Mouse (Mus musculus) limb, embryonic 14.5 days (tissue): ENCODE data around the gene AI413582. TPM values are rescaled to one million over a fixed set of nuclear protein-coding genes. Genes with fewer than 3 reads are reported as not detected.

ENCODE experiments used
- ATAC-seq: fragments of 200-750 bp; cut with Nextera tagmentation; 2 replicates; pipeline ENCODE4 v1.8.0; 2017; ENCODE audit warnings: low read depth, moderate number of reproducible peaks, moderate TSS enrichment; ENCODE audit not compliant: low FRiP score
- DNase-seq: peaks from one replicate; pipeline ENCODE4 v3.0.0-alpha.2; 2015; ENCODE audit warnings: low spot score
- H3K27ac ChIP-seq: fragments of 300-500 bp; sonication (generic); replicated peaks from 2 replicates; pipeline ENCODE4 v1.5.1; 2014; ENCODE audit warnings: low read depth, mild to moderate bottlenecking, low read length, moderate library complexity, mixed read lengths
- H3K27me3 ChIP-seq: fragments of 300-500 bp; sonication (generic); 2 replicates; pipeline ENCODE4 v1.6.1; 2014; ENCODE audit warnings: low read length, mixed read lengths; ENCODE audit not compliant: control insufficient read depth, insufficient read depth
- H3K36me3 ChIP-seq: fragments of 300-500 bp; sonication (generic); 2 replicates; pipeline ENCODE4 v1.6.1; 2014; ENCODE audit warnings: mild to moderate bottlenecking, low read length, moderate library complexity, mixed read lengths; ENCODE audit not compliant: control insufficient read depth, insufficient read depth
- H3K4me1 ChIP-seq: fragments of 300-500 bp; sonication (generic); 2 replicates; pipeline ENCODE4 v1.6.1; 2014; ENCODE audit warnings: antibody characterized with exemption, low read length, mixed read lengths; ENCODE audit not compliant: control insufficient read depth, insufficient read depth
- H3K4me2 ChIP-seq: fragments of 300-500 bp; sonication (generic); replicated peaks from 2 replicates; pipeline ENCODE4 v1.6.1; 2014; ENCODE audit warnings: low read depth, mild to moderate bottlenecking, low read length, moderate library complexity; ENCODE audit not compliant: severe bottlenecking
- H3K4me3 ChIP-seq: fragments of 300-500 bp; sonication (generic); replicated peaks from 2 replicates; pipeline ENCODE4 v1.5.1; 2014; ENCODE audit warnings: low read length
- H3K9ac ChIP-seq: fragments of 300-500 bp; sonication (generic); 2 replicates; pipeline ENCODE4 v1.6.1; 2014; ENCODE audit warnings: mild to moderate bottlenecking, low read depth, low read length, moderate library complexity; ENCODE audit not compliant: severe bottlenecking
- H3K9me3 ChIP-seq: fragments of 300-500 bp; sonication (generic); 2 replicates; pipeline ENCODE4 v1.6.1; 2016; ENCODE audit warnings: low read length; ENCODE audit not compliant: control insufficient read depth
- POLR2A ChIP-seq: fragments of 200-500 bp; IDR thresholded peaks from 2 replicates; pipeline ENCODE4 v1.8.0; 2012; ENCODE audit warnings: inconsistent platforms, mild to moderate bottlenecking, moderate library complexity, borderline replicate concordance; ENCODE audit not compliant: insufficient read depth, insufficient read length; ENCODE audit errors: extremely low read depth
- WGBS: fragments of 180-500 bp; shearing (Covaris S2); extraction: QIAGEN DNeasy Blood & Tissue Kit; methylation state at CpG from one replicate; pipeline ENCODE4 v1.1.7; 2014; 5-methylcytosine and 5-hydroxymethylcytosine counted together
- polyA plus RNA-seq, 2 experiments: library from polyadenylated mRNA; depleted of rRNA in 1 of 2; stranded (reverse) in 1 of 2; unstranded in 1 of 2; fragments of >200 nt; fragmentation: Nextera tagmentation in 1 of 2; extraction: Ambion mirVana in 1 of 2; gene quantifications; 2 replicates each; pipeline versions ENCODE4 v1.2.1 to v1.2.3; 2012 to 2014

AI413582 gene
- polyA plus RNA-seq, 2 experiments, result 24.1 to 31.9 TPM

GRCm38 (mm10) chr17:27528030-27528429, 37.5 kb downstream of the AI413582 start:
- DNase-seq, result no peak
- ATAC-seq, result no peak
- 60% methylated on average over 8 of the region's 8 CpGs for WGBS
- Histone ChIP-seq H3K9me3 (no peaks in the 10 kb centered on the region), H3K4me2 (no peak overlapping the region), H3K4me3 (no peak overlapping the region), H3K4me1 (no peaks in the 10 kb centered on the region), H3K36me3 (no peaks in the 10 kb centered on the region), H3K9ac (no peak overlapping the region), H3K27me3 (no peaks in the 10 kb centered on the region), H3K27ac (no peak overlapping the region)
- TF ChIP-seq POLR2A, result no peak

GRCm38 (mm10) chr17:27527188-27527587, 38.4 kb downstream of the AI413582 start:
- no peaks in the 10 kb centered on the region for H3K4me1 ChIP-seq
- no peaks in the 10 kb centered on the region for H3K9me3 ChIP-seq
- no peak overlapping the region for H3K4me2 ChIP-seq
- DNase-seq, result no peak
- H3K9ac ChIP-seq, result no peak overlapping the region
- TF ChIP-seq POLR2A, result no peak
- no peak for ATAC-seq
- H3K27ac ChIP-seq, result no peak overlapping the region
- WGBS, result 82% methylated on average over 6 of the region's 6 CpGs
- H3K27me3 ChIP-seq, result no peaks in the 10 kb centered on the region
- H3K4me3 ChIP-seq, result no peak overlapping the region
- H3K36me3 ChIP-seq, result no peaks in the 10 kb centered on the region

DNA sequence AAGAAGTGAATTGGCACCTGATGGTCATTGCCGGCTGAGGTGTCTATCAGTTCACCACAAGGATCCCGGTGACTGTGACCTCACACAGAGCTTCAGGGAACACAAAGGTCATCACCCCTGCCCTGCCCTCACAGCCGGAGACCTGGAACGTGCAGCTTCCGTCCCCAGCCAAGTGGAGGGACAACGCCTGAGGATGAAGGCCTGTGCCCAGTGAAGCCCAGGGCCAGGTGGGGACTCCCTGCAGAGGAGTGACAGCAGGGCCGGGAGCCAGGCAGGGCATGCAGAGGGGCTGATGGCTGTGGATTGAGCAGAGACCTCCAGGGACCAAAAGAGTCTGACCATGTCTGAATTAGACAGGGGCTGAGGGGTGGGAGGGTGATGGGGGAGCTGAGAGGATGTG, 42.4 kb downstream of the AI413582 start:
- Histone ChIP-seq H3K9ac (no peak overlapping the region), H3K4me1 (no peaks in the 10 kb centered on the region), H3K27me3 (peaks cover 25% of the 10 kb centered on the region), H3K27ac (no peak overlapping the region), H3K4me2 (no peak overlapping the region), H3K4me3 (no peak overlapping the region), H3K9me3 (no peaks in the 10 kb centered on the region), H3K36me3 (no peaks in the 10 kb centered on the region)
- 52% methylated on average over 7 of the region's 7 CpGs for WGBS
- DNase-seq (no peak), ATAC-seq (no peak)
- TF ChIP-seq POLR2A, result no peak

- Histone ChIP-seq H3K27ac (no peak within 1 kb of the TSS), H3K36me3 (no peaks in the 10 kb centered on the region), H3K4me3 (no peak within 1 kb of the TSS), H3K9ac (no peak within 1 kb of the TSS), H3K4me2 (0 out of 2 replicates have a peak within 1 kb of the TSS, but pooled peaks have one; percentile 10), H3K27me3 (peaks cover 25% of the 10 kb centered on the region), H3K4me1 (no peaks in the 10 kb centered on the region), H3K9me3 (no peaks in the 10 kb centered on the region)
- 79% methylated on average over 5 of the region's 5 CpGs for WGBS
- DNase-seq (no peak), ATAC-seq (no peak)
- TF ChIP-seq POLR2A, result no peak
Observed at GRCm38 (mm10) chr17:27521303-27521702, 44.3 kb downstream of the AI413582 start, which contains the start of gene Grm4. TSS of gene Grm4 (minus strand) at chr17:27521403.

GRCm38 (mm10) chr17:27520557-27520956, 45.0 kb downstream of the AI413582 start:
- Histone ChIP-seq H3K9me3 (no peaks in the 10 kb centered on the region), H3K27ac (no peak overlapping the region), H3K4me2 (0 out of 2 replicates have a peak overlapping the region, but pooled peaks have one; percentile 10), H3K4me1 (no peaks in the 10 kb centered on the region), H3K9ac (no peak overlapping the region), H3K36me3 (no peaks in the 10 kb centered on the region), H3K27me3 (peaks cover 28% of the 10 kb centered on the region), H3K4me3 (no peak overlapping the region)
- DNase-seq, result peak; percentile 25
- TF ChIP-seq POLR2A, result no peak
- WGBS, result 2% methylated on average over 26 of the region's 27 CpGs
- ATAC-seq, result peak; percentile 47; the same call in 1 of the 2 replicates
